Mouse (Mus musculus) G1E (cell line): ENCODE results near the gene H1fx.

Source experiments
- CTCF ChIP-seq: IDR thresholded peaks from 2 replicates; pipeline ENCODE4 v1.5.1; 2012; ENCODE audit warnings: low read depth, low read length, inconsistent platforms, mixed read lengths
- GATA1 ChIP-seq: IDR thresholded peaks from 2 replicates; pipeline ENCODE4 v1.6.1; 2012; ENCODE audit warnings: borderline replicate concordance, low read length, inconsistent platforms, mixed read lengths
- GATA2 ChIP-seq: IDR thresholded peaks from 2 replicates; pipeline ENCODE4 v1.6.1; 2012; ENCODE audit warnings: low read depth, low read length, inconsistent platforms, borderline replicate concordance
- POLR2AphosphoS5 ChIP-seq: IDR thresholded peaks from 2 replicates; pipeline ENCODE4 v1.6.1; 2012; ENCODE audit warnings: low read depth, low read length, inconsistent platforms; ENCODE audit not compliant: insufficient replicate concordance
- TAL1 ChIP-seq: conservative IDR thresholded peaks from 2 replicates; pipeline ENCODE4 v1.6.1; 2012; ENCODE audit warnings: low read depth, low read length, inconsistent platforms, mixed read lengths

GRCm38 (mm10) chr6:87935037-87935436, 46.4 kb downstream of the H1fx start:
- no peak for TF ChIP-seq CTCF
- TF ChIP-seq GATA1, result no peak
- no peak for TF ChIP-seq POLR2AphosphoS5
- no peak for TF ChIP-seq TAL1
- TF ChIP-seq GATA2, result no peak
